Mouse (Mus musculus) retina, postnatal 7 days (tissue): ENCODE data around the gene Ppp1r9a.

Experiments
- DNase-seq: peaks from one replicate; pipeline ENCODE4 v3.0.0-alpha.2; 2012; ENCODE audit warnings: low read depth, low spot score

Gene Ppp1r9a

GRCm38 (mm10) chr6:5156541-5157425 lies 254.1 kb downstream of the Ppp1r9a start:
- no peak for DNase-seq

DNA sequence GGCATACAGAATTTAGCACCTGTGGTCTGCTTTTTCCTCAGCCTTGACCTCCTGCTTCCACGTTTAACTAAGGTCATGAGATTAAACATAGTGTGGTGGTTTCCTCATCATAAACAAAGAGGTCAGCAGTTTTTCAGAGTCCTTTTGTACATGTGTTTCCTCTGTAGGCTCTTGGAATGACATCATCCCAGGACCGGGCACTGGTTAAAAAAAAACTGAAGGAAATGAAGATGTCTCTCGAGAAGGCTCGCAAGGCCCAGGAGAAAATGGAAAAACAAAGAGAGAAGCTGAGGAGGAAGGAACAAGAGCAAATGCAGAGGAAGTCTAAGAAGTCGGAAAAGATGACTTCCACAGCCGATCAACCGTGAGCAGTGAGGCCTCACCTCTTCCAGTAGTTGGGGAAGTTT lies 256.7 kb downstream of the Ppp1r9a start:
- no peak for DNase-seq

- DNase-seq, result no peak
These were observed 259.3 kb downstream of the Ppp1r9a start for GRCm38 (mm10) chr6:5162052-5162451.

- DNase-seq, result no peak
These were observed 260.9 kb downstream of the Ppp1r9a start for GRCm38 (mm10) chr6:5163507-5164144.

GRCm38 (mm10) chr6:5164855-5165254 lies 262.1 kb downstream of the Ppp1r9a start:
- no peak for DNase-seq

DNA sequence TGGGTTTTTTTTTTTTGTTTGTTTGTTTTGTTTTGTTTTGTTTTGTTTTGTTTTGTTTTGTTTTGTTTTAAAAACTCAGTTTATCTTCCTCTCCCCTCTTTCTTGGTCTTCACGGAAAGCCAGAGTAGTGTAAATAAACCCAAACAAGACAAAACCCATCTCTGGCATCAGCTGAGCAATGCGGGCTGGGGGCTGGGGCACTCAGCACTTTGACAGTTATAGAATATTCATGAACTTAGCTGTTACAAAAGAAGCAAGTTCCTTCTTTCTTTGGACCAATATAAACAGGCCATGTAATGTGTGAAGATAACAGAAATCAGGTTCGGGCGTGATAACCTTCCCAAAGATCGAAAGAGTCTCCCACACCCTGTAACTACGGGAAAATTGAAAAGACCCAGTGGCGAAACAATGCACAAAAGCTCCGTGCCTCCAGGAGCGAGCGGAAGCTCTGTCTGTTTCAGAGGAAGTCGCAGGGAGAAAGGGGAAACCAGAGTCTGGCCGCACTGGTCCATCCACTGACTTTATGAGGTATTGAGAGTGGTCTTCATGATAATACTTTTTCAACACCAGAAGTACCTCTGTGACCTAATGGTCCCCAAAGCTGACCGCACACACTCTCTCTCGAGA lies 264.4 kb downstream of the Ppp1r9a start:
- DNase-seq, result no peak

- DNase-seq, result no peak
These were observed 265.4 kb downstream of the Ppp1r9a start for GRCm38 (mm10) chr6:5168158-5168557.

- no peak for DNase-seq
These were observed 268.7 kb downstream of the Ppp1r9a start for GRCm38 (mm10) chr6:5171418-5171817.

DNA sequence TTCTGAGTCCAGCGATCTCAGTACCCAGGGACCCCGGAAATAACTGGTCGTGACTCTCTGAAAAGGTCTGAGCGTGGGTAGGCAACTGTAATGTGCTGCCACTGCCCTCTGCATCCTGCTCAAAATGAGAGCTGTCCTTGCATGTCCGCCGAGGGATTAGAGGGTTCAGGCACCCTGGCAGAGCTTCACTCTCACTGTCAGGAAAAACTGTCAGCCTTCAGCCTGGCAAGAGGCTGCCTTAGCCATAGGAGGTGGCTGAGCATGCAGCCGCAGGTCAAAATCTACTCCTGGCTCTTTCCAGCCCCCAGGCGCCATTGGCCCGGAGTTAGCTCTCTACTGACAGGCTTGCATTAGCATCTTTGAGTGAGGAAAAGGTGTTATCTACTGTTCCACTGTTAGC lies 269.9 kb downstream of the Ppp1r9a start:
- no peak for DNase-seq

DNA sequence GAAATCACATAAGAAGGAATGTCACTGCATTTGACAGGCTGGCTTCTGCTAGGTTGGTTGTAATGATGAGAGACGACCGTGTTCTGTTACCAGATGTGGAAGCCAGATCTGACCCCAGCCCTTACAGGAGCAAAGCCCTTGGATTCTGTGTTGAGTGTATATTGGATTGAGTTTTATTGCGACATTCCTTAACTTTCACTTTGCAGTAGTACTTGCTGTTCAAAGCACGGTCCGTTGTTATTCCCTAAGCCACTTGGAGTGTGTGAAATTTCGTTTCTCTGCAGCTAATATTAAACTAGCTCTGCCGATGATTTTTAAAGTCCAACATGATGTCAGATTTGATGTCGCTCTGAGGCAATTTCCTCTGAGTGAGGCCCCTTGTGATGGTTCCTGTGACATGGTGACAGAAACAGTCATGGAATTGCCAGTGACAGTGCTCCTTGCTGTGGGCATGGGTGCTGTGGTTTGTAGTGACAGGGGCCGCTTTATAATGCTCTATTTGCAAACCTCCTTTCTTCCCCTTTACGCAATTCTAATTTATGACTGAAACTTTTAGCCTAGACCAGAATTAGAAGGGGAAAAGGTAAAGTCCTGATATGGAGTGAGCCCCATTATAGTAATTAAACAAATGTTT lies 271.6 kb downstream of the Ppp1r9a start:
- no peak for DNase-seq

- DNase-seq, result no peak
These were observed 275.5 kb downstream of the Ppp1r9a start for GRCm38 (mm10) chr6:5177967-5178891.

- DNase-seq, result no peak
These were observed 276.5 kb downstream of the Ppp1r9a start for GRCm38 (mm10) chr6:5179189-5179588.

DNA sequence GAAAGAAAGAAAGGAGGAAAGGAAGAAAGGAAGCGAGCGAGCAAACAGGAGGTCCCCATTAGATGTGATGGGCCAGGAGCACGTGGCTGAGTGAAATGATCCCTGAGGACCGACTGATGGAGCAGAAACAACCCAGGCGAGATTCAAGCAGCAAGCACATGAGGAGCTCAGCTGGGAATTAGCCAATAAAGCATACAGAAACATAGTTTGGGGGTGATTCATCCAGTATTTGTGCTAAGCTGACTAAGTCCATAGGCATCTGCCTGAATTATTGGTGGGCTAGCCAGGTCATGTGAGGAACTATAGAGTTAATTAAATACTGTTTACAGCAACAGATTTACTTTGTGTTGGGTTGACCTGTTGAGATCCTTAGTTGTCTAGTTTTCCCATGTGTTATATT lies 277.9 kb downstream of the Ppp1r9a start:
- DNase-seq, result no peak

DNA sequence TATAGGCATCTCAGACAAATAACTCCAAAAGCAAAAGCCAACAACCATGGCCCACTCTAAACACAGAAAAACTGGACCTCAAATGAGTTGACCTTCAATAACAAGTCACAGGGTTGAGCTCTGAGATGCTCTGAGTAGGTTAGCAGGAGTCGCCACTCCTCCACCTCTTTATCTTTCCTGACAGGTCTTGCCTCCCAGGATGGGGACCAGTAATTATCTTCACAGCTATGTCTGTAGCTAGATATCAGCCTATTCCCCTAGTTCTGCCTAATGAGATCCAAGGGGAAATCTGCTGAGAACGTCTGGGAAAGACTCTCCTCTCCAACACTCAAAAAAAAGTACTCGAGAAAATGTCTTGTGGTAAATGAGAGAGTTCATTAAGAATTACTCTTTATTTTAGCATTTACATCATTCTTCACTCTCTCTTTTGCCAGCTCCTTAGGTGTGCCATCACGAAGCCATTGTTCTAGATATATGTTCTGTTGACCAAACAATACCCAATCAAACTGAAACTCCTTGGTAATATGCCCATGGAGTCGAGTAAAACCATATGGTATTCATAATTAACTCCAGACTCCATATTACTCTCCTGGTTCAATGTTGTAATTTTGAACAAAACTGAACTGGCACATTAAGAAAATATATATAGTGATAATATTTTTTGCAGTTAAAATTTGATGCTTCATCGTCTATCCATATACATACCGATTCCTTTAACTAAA lies 283.7 kb downstream of the Ppp1r9a start:
- no peak for DNase-seq

DNA sequence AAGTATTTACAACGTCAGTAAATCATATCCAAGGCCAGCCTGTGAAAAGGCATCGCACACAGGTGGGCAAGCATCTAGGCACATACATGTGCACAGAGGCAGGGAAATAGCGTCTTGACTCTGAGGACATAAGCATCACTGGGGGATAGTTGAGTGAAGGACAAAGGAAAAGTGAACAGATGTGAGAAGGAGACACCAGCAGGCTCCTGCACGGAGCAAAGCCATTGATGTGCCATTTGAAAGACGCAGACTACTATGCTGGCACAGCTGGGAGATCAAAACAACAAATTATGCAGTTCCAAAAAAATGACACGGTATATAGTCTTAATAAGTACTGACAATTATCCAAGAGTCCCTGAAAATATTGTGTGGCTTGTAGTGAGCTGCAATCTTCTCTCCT lies 284.9 kb downstream of the Ppp1r9a start:
- no peak for DNase-seq

DNA sequence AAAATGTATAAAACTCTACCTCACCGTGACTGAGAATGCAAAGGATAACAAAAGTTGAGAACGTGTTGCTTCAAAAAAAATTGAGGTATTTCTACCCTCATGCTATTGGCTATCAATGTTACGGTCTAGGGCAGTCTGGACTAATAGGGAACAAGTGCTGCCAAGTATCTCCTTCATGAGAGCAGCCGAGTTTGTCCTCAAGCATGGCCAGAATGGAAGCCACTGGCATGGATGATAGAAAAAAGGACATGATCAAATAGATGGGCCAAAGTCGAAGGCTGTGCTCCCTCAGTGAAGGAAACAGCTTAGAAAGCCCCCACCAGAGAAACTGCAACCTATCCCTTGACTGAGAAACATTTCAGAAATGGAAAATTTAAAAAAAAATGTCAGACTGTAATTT lies 285.3 kb downstream of the Ppp1r9a start:
- DNase-seq, result no peak

GRCm38 (mm10) chr6:5188938-5189337 lies 286.2 kb downstream of the Ppp1r9a start:
- no peak for DNase-seq

GRCm38 (mm10) chr6:5189507-5189906 lies 286.8 kb downstream of the Ppp1r9a start:
- DNase-seq, result no peak

DNA sequence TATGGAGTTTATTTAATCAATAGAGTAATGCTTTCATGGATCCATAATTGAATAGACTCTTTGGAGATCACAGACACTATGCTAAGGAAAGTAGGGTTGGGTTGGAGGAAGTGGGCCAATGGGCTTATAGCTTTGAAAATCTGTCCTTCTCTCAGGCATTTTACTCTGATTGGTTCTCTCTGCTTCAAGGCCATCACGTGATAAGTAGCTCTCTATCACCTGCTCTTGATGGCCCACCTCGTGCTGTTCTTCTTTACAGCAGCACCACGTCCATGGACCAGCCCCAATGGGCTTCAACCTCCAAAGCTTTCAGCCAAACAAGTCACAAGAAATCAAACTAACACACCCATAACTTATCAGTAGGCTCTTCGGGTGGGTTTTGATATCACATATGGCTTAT lies 288.0 kb downstream of the Ppp1r9a start:
- no peak for DNase-seq

- no peak for DNase-seq
These were observed 291.0 kb downstream of the Ppp1r9a start, which contains the start of gene Pon1 for GRCm38 (mm10) chr6:5193693-5194092. Gene Pon1, minus strand, starts transcription at chr6:5193946.
